Mouse (Mus musculus) midbrain, embryonic 15.5 days (tissue): ENCODE results near the gene Supt6. TPM values are rescaled to one million over a fixed set of nuclear protein-coding genes. Genes with fewer than 3 reads are reported as not detected.

Source experiments
- ATAC-seq: fragments of 200-750 bp; cut with Nextera tagmentation; replicated peaks from 2 replicates; pipeline ENCODE4 v1.8.0; 2017; ENCODE audit warnings: moderate TSS enrichment
- H3K27ac ChIP-seq: fragments of 300-500 bp; sonication (generic); 2 replicates; pipeline ENCODE4 v1.5.1; 2015; ENCODE audit warnings: mild to moderate bottlenecking, inconsistent platforms
- H3K27me3 ChIP-seq: fragments of 300-500 bp; sonication (generic); replicated peaks from 2 replicates; pipeline ENCODE4 v1.6.1; 2015; ENCODE audit warnings: inconsistent platforms
- H3K36me3 ChIP-seq: fragments of 300-500 bp; sonication (generic); replicated peaks from 2 replicates; pipeline ENCODE4 v1.6.1; 2015; ENCODE audit warnings: inconsistent platforms
- H3K4me1 ChIP-seq: fragments of 300-500 bp; sonication (generic); 2 replicates; pipeline ENCODE4 v1.6.1; 2015; ENCODE audit warnings: inconsistent platforms
- H3K4me2 ChIP-seq: fragments of 300-500 bp; sonication (generic); 2 replicates; pipeline ENCODE4 v1.6.1; 2015; ENCODE audit warnings: inconsistent platforms, mild to moderate bottlenecking, moderate library complexity
- H3K4me3 ChIP-seq: fragments of 300-500 bp; sonication (generic); 2 replicates; pipeline ENCODE4 v1.5.1; 2015; ENCODE audit warnings: mild to moderate bottlenecking, inconsistent platforms
- H3K9ac ChIP-seq: fragments of 300-500 bp; sonication (generic); 2 replicates; pipeline ENCODE4 v1.6.1; 2015; ENCODE audit warnings: mild to moderate bottlenecking, inconsistent platforms
- H3K9me3 ChIP-seq: fragments of 300-500 bp; sonication (generic); 2 replicates; pipeline ENCODE4 v1.6.1; 2016; ENCODE audit warnings: inconsistent platforms
- WGBS: fragments of 180-500 bp; shearing (Covaris S2); methylation state at CpG from one replicate; pipeline ENCODE4 v1.1.7; 2015; ENCODE audit warnings: mixed read lengths; 5-methylcytosine and 5-hydroxymethylcytosine counted together
- polyA plus RNA-seq: library from polyadenylated mRNA; unstranded; fragments of >200 nt; fragmentation: Nextera tagmentation; extraction: Ambion mirVana; gene quantifications from 2 replicates; pipeline ENCODE4 v1.2.1, GENCODE M21; 2015

Gene Supt6
- polyA plus RNA-seq, 1 experiment from 2014 or later, result 31.7 TPM

DNA sequence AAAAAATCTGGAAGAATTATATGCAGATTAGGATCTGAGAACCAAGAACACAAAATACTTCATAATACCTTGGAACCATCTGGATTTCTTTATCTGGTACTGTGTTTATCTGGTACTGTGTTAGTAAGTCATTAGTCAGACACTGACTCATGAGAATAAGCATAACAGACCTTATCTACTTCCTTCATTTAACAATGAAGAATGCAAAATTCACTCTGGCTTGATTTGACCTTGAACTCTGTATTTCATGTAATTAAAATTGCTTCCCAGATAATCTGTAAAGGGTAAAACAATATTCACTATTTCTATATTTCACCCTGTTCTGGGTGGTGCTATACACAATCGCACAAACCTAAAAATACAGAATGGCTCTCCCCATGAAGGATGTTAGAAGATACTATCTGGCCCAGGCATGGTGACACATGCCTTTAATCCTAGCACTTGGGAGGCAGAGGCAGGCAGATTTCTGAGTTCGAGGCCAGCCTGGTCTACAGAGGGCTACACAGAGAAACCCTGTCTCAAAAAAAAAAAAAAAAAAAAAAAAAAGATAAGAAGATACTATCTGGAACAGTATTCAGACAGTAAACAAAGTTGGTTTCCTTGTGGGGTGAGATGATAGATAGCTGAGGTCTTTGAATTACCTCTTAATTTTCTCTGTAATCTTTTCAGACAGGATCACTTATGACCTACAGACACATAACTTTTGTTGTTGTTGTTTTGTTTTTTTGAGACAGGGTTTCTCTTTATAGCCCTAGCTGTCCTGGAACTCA is 14.9 kb upstream of the Supt6 start:
- H3K4me2 ChIP-seq, result peak overlapping the region; percentile 63
- peak overlapping the region; percentile 71 for H3K4me3 ChIP-seq
- H3K27ac ChIP-seq, result no peak overlapping the region
- H3K9ac ChIP-seq, result 0 out of 2 replicates have a peak overlapping the region, but pooled peaks have one; percentile 34
- 95% methylated on average over 2 of the region's 2 CpGs for WGBS
- H3K4me1 ChIP-seq, result peaks cover 13% of the 10 kb centered on the region
- H3K27me3 ChIP-seq, result 0 out of 2 replicates have a peak, but pooled peaks cover 3% of the 10 kb centered on the region
- no peak for ATAC-seq
- peaks cover 22% of the 10 kb centered on the region for H3K36me3 ChIP-seq
- no peaks in the 10 kb centered on the region for H3K9me3 ChIP-seq

DNA sequence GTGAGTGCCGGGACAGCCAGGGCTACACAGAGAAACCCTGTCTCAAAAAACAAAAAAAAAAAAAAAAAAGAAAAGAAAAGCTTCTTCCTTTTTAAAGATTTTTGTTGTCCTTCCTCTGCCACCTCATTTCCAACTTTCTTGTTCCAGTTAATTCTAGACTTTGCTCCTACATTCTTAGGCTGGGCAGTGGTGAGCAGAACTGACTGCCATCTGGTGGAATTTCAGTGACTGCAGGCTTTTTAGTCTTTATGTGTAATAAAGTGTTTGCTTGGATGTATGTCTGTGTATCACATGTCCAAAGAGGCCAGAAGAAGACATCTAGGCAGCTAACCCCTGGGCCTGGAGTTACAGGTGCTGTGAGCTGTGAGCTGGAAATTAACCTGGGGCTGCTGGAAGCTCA is 10.8 kb upstream of the Supt6 start:
- Histone ChIP-seq H3K27me3 (0 out of 2 replicates have a peak, but pooled peaks cover 3% of the 10 kb centered on the region), H3K9me3 (no peaks in the 10 kb centered on the region), H3K4me3 (no peak overlapping the region), H3K27ac (no peak overlapping the region), H3K36me3 (peaks cover 18% of the 10 kb centered on the region), H3K4me1 (no peaks in the 10 kb centered on the region), H3K4me2 (no peak overlapping the region), H3K9ac (no peak overlapping the region)
- 92% methylated on average over 1 of the region's 1 CpGs for WGBS
- no peak for ATAC-seq

- H3K27me3 ChIP-seq, result no peaks in the 10 kb centered on the region
- H3K9ac ChIP-seq, result no peak overlapping the region
- H3K4me2 ChIP-seq, result no peak overlapping the region; the same call in 1 of the 2 replicates
- no peak overlapping the region for H3K4me3 ChIP-seq
- peaks cover 54% of the 10 kb centered on the region for H3K4me1 ChIP-seq
- ATAC-seq, result no peak
- H3K27ac ChIP-seq, result no peak overlapping the region
- H3K9me3 ChIP-seq, result no peaks in the 10 kb centered on the region
- WGBS, result 70% methylated on average over 4 of the region's 4 CpGs
- peaks cover 13% of the 10 kb centered on the region for H3K36me3 ChIP-seq
Measured at GRCm38 (mm10) chr11:78247727-78248140, 1.9 kb upstream of the Supt6 start.

- Histone ChIP-seq H3K27me3 (no peaks in the 10 kb centered on the region), H3K4me3 (peak overlapping the region; percentile 65; the same call in 1 of the 2 replicates), H3K9ac (no peak overlapping the region), H3K36me3 (peaks cover 7% of the 10 kb centered on the region), H3K9me3 (no peaks in the 10 kb centered on the region), H3K4me1 (peaks cover 55% of the 10 kb centered on the region), H3K4me2 (peak overlapping the region; percentile 77), H3K27ac (no peak overlapping the region)
- ATAC-seq, result no peak
- 77% methylated on average over 3 of the region's 3 CpGs for WGBS
Measured at GRCm38 (mm10) chr11:78247012-78247348, 1.2 kb upstream of the Supt6 start.

GRCm38 (mm10) chr11:78246318-78247011 is 678 bp upstream of the Supt6 start:
- Histone ChIP-seq H3K27me3 (no peaks in the 10 kb centered on the region), H3K36me3 (peaks cover 6% of the 10 kb centered on the region; the same call in 1 of the 2 replicates), H3K4me1 (peaks cover 55% of the 10 kb centered on the region), H3K27ac (peak overlapping the region; percentile 98), H3K9me3 (no peaks in the 10 kb centered on the region), H3K4me2 (peak overlapping the region; percentile 77), H3K4me3 (peak overlapping the region; percentile 65), H3K9ac (peak overlapping the region; percentile 83; the same call in 1 of the 2 replicates)
- ATAC-seq, result no peak
- WGBS, result 52% methylated on average over 7 of the region's 7 CpGs

GRCm38 (mm10) chr11:78245261-78245626 is 543 bp downstream of the Supt6 start:
- peak overlapping the region; percentile 77 for H3K4me2 ChIP-seq
- peaks cover 58% of the 10 kb centered on the region for H3K4me1 ChIP-seq
- WGBS, result 0% methylated on average over 19 of the region's 19 CpGs
- H3K9ac ChIP-seq, result peak overlapping the region; percentile 83
- no peaks in the 10 kb centered on the region for H3K36me3 ChIP-seq
- no peaks in the 10 kb centered on the region for H3K9me3 ChIP-seq
- H3K4me3 ChIP-seq, result peak overlapping the region; percentile 65
- peak; percentile 63 for ATAC-seq
- no peaks in the 10 kb centered on the region for H3K27me3 ChIP-seq
- peak overlapping the region; percentile 98 for H3K27ac ChIP-seq

- Histone ChIP-seq H3K4me2 (no peak overlapping the region), H3K4me1 (peaks cover 26% of the 10 kb centered on the region), H3K9me3 (no peaks in the 10 kb centered on the region), H3K36me3 (peaks cover 4% of the 10 kb centered on the region; the same call in 1 of the 2 replicates), H3K27ac (no peak overlapping the region), H3K9ac (no peak overlapping the region), H3K4me3 (no peak overlapping the region), H3K27me3 (no peaks in the 10 kb centered on the region)
- no peak for ATAC-seq
- 91% methylated on average over 9 of the region's 9 CpGs for WGBS
Measured at GRCm38 (mm10) chr11:78240193-78240857, 5.5 kb downstream of the Supt6 start.

DNA sequence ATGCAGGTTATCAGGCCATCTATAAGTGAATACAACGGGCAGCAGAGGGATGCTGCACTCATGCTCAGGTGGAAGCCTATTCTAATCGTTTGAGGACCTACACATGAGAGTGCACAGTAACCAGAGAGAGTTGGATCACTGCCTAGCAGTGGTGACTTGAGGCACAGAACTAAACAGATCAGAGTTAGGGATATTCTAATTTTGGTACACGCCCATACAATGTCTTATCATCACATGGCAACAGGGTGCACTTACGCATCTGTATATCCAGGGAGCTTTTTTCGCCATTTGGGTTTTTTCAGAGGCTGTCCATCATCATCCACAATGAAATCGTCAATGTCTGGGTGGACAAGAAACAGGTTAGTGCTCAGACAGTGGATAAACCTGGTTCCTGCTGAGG is 14.3 kb downstream of the Supt6 start:
- Histone ChIP-seq H3K4me1 (no peaks in the 10 kb centered on the region), H3K27ac (no peak overlapping the region), H3K4me2 (no peak overlapping the region), H3K9ac (no peak overlapping the region), H3K36me3 (peaks cover 68% of the 10 kb centered on the region), H3K4me3 (no peak overlapping the region), H3K27me3 (no peaks in the 10 kb centered on the region), H3K9me3 (no peaks in the 10 kb centered on the region)
- no peak for ATAC-seq
- WGBS, result 95% methylated on average over 6 of the region's 6 CpGs

DNA sequence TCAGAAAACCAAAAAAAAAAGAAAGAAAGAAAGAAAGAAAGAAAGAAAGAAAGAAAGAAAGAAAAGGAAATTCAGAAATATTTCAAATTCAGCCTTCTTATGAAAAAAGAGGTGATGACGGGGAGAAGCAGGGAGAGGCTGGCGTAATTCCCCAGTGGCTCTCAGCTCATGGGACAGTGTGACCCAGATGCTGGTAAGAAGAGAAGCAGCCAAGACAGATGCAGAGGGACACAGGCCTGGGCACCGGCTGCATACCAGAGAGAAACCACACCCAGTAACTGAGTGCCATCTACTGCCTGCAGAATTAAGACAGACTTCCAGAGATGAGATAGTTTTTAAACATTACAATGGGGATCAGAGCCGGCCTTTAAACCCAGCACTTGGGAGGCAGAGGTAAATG is 22.2 kb downstream of the Supt6 start:
- Histone ChIP-seq H3K27ac (no peak overlapping the region), H3K4me1 (no peaks in the 10 kb centered on the region), H3K36me3 (peaks cover 83% of the 10 kb centered on the region), H3K4me2 (no peak overlapping the region), H3K9ac (no peak overlapping the region), H3K9me3 (no peaks in the 10 kb centered on the region), H3K4me3 (no peak overlapping the region), H3K27me3 (no peaks in the 10 kb centered on the region)
- 95% methylated on average over 4 of the region's 4 CpGs for WGBS
- no peak for ATAC-seq

- peaks cover 80% of the 10 kb centered on the region for H3K36me3 ChIP-seq
- 91% methylated on average over 11 of the region's 11 CpGs for WGBS
- H3K9ac ChIP-seq, result no peak overlapping the region
- no peak overlapping the region for H3K4me3 ChIP-seq
- no peaks in the 10 kb centered on the region for H3K9me3 ChIP-seq
- no peaks in the 10 kb centered on the region for H3K27me3 ChIP-seq
- H3K4me1 ChIP-seq, result no peaks in the 10 kb centered on the region
- no peak for ATAC-seq
- H3K4me2 ChIP-seq, result no peak overlapping the region
- no peak overlapping the region for H3K27ac ChIP-seq
Measured at GRCm38 (mm10) chr11:78215709-78216317, 30.0 kb downstream of the Supt6 start.

DNA sequence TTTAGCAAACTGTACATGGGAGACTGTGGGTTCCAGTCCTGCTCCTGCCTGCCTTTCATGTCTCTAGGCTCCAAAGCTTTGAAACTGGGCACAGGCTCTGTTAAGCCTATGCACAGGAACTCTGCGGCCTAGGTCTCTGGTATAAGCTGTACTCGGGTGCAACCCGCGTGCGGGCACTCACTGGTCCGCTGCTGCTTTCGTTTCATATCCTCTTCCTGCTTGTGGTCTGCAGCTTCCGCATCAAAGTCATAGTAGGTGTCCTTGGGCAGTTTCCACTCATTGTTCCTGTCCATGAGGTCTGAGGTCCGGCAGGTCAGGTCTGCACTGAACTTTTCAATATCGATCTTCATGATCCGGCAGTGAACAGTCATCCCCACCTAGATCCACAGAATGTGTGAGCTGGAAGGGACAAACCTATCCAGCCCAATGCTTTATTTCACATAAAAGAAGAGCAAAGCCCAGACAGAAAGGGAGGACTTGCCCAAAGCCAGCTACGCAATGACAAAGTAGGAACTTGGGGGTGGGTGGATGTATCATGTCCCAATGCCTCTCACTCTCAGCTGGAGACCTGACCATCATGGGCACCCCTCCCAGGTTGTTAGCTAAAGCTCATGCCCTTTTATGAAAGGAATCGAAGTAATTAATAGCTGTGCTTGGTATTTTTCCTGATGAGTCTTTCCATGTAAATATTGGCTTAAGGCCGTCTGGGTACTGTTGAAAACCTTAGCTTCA is 32.5 kb downstream of the Supt6 start:
- WGBS, result 96% methylated on average over 14 of the region's 14 CpGs
- no peak overlapping the region for H3K27ac ChIP-seq
- H3K4me2 ChIP-seq, result no peak overlapping the region
- no peaks in the 10 kb centered on the region for H3K9me3 ChIP-seq
- H3K27me3 ChIP-seq, result no peaks in the 10 kb centered on the region
- no peak overlapping the region for H3K4me3 ChIP-seq
- ATAC-seq, result no peak
- H3K4me1 ChIP-seq, result no peaks in the 10 kb centered on the region
- peaks cover 82% of the 10 kb centered on the region for H3K36me3 ChIP-seq
- H3K9ac ChIP-seq, result no peak overlapping the region
